Mouse (Mus musculus): ENCODE data around the gene Slc39a1.
"Not testable (repeated sequence)": the region's sequence is repeated elsewhere in the genome, so short reads cannot be mapped to it uniquely, and the experiment has no call there.

DNA sequence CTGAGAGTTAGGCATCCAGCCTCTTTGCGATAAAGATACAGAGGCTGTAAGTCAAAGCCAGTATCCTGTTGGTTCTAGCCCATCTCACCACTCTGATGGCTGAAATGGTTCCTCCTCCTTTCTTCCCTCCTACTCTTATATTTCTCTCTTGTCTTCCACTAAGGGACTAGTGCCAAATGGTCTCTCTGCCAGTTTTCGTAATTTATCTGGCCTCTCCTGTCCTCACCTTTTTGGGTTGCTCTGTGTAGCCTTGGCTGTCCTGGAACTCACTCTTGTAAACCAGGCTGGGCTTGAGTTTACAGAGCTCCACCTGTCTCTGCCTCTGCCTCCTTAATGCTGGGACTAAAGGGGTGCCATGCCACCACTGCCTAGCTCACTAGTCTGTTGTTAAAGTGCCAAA, 4.7 kb downstream of the Slc39a1 start:
- TF ChIP-seq POLR2A (IDR thresholded peaks at IDR 0.05; ENCODE audit: insufficient read depth, low read depth, low read length); CTCF (IDR thresholded peaks at IDR 0.05): not testable (repeated sequence)
